Mouse (Mus musculus) heart, postnatal 0 days (tissue): ENCODE results near the gene Ccdc141.

Experiments
- CTCF ChIP-seq: IDR thresholded peaks from 2 replicates; pipeline ENCODE4 v1.5.1; 2016; ENCODE audit warnings: antibody characterized with exemption, control low read depth, low read depth
- EP300 ChIP-seq: IDR thresholded peaks from 2 replicates; pipeline ENCODE4 v1.6.1; 2016; ENCODE audit warnings: antibody characterized with exemption, low read depth

DNA sequence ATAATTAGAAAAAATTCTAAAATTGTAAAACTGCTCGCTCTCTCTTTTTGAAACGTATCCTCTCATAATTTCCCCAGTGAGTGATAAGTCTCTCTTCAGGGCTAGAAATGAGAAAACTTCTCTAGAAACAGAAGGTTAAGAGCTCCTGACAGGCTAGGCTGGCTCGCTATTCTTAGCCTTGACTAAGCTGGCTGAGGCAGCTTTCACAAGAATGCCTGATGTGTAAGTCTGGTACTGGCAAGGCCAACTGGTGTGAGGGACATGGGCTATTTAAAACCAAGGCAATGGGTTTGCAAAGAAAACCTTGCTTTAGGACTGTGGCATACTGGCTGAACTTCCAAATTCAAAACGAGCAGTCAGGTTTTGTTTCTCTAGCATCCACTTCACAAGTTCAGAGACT, 136.3 kb downstream of the Ccdc141 start:
- TF ChIP-seq CTCF (no peak), EP300 (no peak)
